Mouse (Mus musculus) MEL (cell line): Measurements from ENCODE around the gene Nme4.

Experiments
- CHD2 ChIP-seq: IDR thresholded peaks from 2 replicates; pipeline ENCODE4 v1.6.1; 2011; ENCODE audit warnings: low read length, improper control_type of control experiment
- CTCF ChIP-seq, 3 experiments: IDR thresholded peaks in 2 of 3; conservative IDR thresholded peaks in 1 of 3; 2 replicates each; pipeline ENCODE4 v1.5.1; 2011 to 2012; ENCODE audit warnings: low read length in 3 of 3, low read depth in 2 of 3, mild to moderate bottlenecking in 2 of 3, improper control_type of control experiment in 1 of 3, inconsistent platforms in 1 of 3, mixed read lengths in 1 of 3, moderate library complexity in 1 of 3; ENCODE audit not compliant: control insufficient read depth in 1 of 3, insufficient read depth in 1 of 3, poor library complexity in 1 of 3, severe bottlenecking in 1 of 3
- EP300 ChIP-seq, 2 experiments: IDR thresholded peaks; 2 replicates each; pipeline ENCODE4 v1.6.1; 2011; ENCODE audit warnings: improper control_type of control experiment in 2 of 2, low read length in 2 of 2, low read depth in 1 of 2, mild to moderate bottlenecking in 1 of 2
- MAFK ChIP-seq: IDR thresholded peaks from 2 replicates; pipeline ENCODE4 v1.6.1; 2011; ENCODE audit warnings: low read depth, mild to moderate bottlenecking, low read length, improper control_type of control experiment, borderline replicate concordance
- MXI1 ChIP-seq: IDR thresholded peaks from 2 replicates; pipeline ENCODE4 v1.6.1; 2011; ENCODE audit warnings: mild to moderate bottlenecking, low read depth, low read length, improper control_type of control experiment
- MYC ChIP-seq: IDR thresholded peaks from 2 replicates; pipeline ENCODE4 v1.6.1; 2011; ENCODE audit warnings: low read depth, mild to moderate bottlenecking, low read length, improper control_type of control experiment, moderate library complexity
- ZNF384 ChIP-seq: IDR thresholded peaks from 2 replicates; pipeline ENCODE4 v1.6.1; 2012; ENCODE audit warnings: low read depth, mild to moderate bottlenecking, inconsistent platforms, low read length, improper control_type of control experiment

DNA sequence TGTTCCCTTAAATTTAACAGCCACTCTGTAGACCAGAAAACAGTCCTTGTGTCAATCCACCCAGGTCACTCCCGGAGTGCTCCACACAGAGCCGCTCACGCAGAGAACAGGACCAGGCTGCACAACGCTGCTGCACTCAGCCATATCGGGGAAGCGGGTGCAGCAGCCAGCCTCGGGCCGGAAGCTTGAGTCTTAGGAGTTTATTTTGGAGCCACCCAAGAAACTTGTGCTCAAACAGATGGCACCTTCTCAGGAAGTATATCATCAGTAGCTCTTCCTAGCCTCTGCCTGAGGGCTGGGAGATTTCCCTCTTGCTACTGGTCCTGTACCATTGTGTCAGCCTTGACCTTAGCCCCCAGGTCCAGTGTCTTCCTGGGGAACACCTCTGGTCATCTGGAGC lies 38.1 kb downstream of the Nme4 start:
- TF ChIP-seq EP300 (IDR thresholded peaks at IDR 0.05; ENCODE audit: low read depth in 1 of 2, low read length in 2 of 2) (no peak), ZNF384 (no peak), MAFK (no peak), CTCF (IDR thresholded peaks at IDR 0.05 in 2 of 3, conservative IDR thresholded peaks at IDR 0.05 in 1 of 3; ENCODE audit: control insufficient read depth in 1 of 3, insufficient read depth in 1 of 3, low read depth in 2 of 3, low read length in 3 of 3, poor library complexity in 1 of 3, severe bottlenecking in 1 of 3) (no peak), MYC (no peak), CHD2 (no peak), MXI1 (no peak)
